Mouse (Mus musculus) layer of hippocampus, postnatal 25 days (tissue): ENCODE measurements around the gene Dscam. TPM values are rescaled to one million over a fixed set of nuclear protein-coding genes. Genes with fewer than 3 reads are reported as not detected.

Experiments used
- DNase-seq, 2 experiments: peaks; one replicate each; pipeline ENCODE4 v3.0.0; 2022; ENCODE audit warnings: mixed read lengths in 2 of 2, low spot score in 1 of 2; ENCODE audit errors: extremely low spot score in 1 of 2
- total RNA-seq, 2 experiments: library from RNA; stranded (reverse); gene quantifications; 2 replicates each; pipeline ENCODE4 v1.2.3; 2021

Gene Dscam
- total RNA-seq: 10 to 100 TPM; 40.2 to 46.1 TPM

DNA sequence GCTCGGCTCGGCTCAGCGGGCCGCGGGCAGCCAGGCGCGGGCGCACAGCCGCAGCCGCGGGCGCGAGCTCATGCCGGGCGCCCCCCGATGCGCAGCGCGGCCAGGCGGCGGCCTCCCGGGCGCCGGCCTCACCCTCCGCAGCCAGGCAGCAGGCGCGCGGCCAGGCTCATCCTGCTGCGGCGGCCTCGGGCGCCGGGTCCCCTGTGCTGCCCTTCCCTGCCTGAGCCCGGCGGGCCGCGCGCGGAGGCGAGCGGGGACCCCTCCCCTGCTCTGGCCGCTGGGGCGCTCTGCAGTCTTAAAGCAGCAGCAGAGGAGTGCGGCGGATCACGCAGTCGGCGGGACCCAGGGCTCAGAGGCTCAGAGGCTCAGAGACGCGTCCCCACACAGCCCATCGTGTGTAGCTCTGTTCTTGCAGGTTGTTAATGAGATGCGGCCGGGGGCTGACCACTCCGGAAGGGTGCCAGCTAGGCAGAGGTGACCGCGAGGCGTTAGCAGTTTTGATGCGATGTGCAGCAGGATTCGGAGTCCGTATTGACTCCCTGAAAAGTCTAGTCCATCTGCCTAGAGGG is at the start of gene Dscam:
Gene Dscam, minus strand, starts transcription at position 240 of the 569 bp plus-strand sequence.
- DNase-seq: peak; percentile 31 to 65

DNA sequence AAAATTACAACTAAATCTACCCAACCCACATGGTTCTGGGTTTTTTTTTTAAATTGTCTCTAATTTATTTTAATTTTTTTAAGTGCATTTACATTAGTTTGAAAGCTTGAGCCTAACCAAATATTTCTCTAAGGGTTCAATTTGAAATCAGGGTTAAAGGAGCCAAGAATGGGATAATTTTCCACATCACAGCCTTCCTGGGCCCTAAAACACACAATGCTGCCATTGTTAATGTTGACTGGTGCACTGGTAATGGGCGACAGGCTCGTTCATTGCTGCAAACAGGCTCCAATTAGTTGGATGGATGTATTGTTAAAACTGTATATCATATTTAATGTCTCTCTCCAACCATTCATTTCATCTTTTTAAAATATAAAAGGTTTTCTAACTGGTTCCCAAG is 48.8 kb upstream of the Dscam start:
- no peak for DNase-seq

DNA sequence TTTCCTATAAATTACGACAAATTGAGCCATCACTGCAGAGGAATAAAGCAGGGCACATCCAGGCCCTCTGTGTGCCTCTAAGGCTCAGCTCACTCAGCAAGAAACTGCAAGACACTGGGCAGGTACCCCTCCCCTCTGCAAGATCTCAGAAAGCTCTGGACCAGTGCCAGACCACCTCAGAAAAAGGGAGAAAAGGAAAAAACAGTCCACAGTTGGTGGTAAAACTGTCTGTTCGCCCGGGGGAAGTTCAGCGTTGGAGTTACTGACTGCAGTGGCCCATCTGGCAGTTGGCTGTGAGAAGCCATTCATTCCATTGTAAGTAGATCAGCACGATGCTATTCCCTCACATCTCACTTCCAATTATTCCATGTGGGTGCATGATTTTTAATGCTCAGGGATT is 39.4 kb upstream of the Dscam start:
- DNase-seq: peak; percentile 27 to 42

DNA sequence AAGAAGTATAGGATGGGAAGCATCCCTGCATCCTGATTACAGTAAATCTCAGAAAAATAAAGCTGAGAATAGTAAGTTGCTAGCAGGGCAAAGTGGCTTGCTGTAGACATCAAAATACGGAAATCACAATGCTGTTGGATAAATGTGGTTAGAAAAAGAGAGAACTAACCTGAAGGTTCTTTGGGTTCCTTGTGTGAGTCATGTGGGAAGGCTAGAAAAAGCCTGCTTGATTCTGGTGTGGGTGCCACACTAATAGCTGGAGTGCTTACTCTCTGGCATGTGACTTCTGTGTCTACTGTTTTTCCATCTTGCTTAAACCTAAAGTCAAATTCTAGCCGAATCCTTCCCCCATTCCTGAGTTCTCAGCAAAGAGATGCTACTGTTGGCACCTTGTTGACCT is 37.7 kb upstream of the Dscam start:
- DNase-seq: no peak

DNA sequence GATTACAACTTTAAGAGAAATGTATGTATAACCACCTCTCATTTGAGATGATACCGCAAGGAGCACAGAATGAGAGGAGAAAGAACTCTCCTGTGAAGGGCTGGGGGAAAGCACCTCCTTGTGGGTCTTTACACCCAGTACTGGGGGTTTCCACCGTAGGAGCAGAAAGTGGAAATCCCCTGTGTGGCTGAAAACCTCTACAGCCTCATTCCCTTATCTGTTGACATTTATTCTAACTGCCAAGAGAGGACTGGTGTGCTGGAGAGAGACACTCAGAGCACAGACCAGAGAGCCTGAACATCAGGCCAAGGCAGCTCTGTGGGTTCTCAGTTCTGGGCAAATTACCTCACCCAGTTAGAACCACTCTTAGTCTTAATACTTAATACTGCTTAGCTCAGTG is 33.5 kb upstream of the Dscam start:
- DNase-seq: no peak

DNA sequence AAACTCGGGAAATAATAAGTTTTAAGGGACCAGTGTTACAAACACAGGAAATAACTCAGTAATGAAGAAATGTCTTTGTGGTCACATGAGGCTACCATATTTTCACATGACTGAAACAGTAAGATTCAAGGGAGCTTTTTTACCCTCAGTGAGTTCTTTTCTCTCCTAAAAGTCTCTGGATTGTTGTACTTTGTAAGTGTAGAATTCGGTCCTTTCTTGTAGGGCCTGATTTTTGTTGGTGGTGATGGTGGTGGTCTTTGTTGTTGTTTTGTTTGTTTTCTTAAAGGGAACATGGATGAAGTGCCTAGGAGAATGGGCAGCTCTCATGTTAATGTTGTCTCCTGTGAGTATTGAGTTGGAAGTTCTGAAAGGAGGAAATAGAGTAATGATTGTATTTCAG is 33.0 kb upstream of the Dscam start:
- no peak for DNase-seq

DNA sequence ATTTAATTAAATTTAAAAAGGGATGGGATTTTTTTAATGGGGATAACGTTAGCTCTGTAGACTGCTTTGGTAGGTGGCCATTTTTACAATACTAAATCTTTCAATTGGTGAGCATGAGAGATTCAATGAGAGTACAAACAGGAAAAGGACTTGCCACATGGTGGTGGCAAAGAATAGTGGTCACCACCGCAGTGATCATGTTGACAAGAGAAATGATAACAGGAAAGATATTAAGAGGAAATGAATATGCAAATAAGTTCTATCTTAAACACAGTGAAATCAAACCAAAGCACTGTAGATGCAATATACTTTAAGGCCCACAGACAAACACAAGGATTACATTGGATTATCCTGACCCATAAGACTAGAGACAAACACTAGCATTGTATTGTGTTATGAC is 24.1 kb upstream of the Dscam start:
- DNase-seq: no peak

DNA sequence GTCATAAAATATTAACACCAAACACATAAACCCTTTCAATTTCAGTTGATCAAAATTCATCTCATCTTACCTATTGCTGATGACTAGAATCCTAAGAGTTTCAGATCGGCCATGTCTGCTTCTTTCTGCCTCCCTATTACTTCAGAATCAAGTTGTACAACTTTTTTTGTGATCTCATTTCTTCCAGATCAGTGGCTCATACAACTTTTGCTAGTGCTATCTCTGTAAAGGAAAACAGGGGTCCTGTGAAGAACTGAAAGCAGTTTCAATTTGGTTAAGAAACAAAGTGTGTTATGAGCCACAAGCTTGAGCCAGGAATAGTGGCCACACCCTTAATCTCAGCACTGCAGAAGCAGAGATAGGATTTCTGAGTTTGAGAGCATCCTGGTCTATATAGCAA is 23.6 kb upstream of the Dscam start:
- no peak for DNase-seq

DNA sequence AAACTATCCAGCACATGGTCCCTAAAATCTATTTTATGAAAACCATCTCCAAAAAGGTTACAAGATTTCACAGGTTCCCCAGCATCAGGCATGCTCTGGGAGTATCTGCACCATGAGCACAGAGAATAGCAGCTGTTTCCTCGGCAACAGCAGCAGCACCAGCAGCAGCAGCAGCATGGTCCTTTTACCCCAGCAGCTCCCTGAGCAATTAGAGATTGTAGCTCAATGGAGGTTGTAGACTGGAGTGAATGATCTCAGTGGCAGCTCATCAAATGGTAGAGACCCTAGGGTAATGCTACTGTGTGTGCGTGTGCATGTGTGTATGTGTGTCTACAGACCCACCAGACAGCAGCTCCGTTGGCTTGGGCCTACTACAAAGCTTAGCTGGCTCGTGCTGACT is 21.7 kb upstream of the Dscam start:
- DNase-seq: no peak

DNA sequence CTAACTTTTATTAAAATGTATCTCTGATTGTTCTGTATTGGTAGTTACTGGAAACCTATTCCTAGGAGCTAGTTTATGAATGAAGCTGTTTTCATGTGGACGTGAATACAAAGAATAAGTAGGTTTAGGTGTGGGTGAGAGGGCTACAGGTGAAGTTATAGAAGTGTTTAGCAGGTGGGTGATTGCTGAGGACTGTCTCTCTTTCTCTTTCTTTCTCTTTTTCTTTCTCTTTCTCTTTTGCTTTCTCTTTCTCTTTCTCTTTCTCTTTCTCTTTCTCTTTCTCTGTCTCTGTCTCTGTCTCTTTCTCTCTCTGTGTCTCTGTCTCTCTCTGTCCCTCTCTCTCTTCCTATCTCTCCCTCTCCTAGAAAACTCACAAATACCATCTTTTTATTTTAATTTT is 20.1 kb upstream of the Dscam start:
- no peak for DNase-seq

DNA sequence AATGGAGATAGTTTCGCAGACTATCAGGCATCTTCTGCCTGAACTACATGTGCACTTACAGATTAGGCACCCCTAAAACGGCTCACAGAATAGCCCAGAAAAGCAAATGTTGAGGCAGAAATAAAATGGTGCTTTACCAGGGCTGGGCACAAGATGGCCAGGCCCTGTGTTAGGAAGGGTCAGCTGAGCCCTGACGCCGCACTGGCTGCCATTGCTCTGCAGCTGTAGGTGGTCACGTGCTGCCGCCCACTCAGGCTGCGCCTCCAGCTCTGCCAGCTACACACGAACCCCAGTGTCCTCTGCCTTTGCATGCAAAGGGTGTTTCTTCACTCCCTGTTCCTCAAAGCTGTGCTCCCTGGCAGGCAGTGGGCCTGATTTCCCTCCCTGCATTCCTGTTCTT is 948 bp upstream of the Dscam start:
- peak; percentile 31 for DNase-seq

DNA sequence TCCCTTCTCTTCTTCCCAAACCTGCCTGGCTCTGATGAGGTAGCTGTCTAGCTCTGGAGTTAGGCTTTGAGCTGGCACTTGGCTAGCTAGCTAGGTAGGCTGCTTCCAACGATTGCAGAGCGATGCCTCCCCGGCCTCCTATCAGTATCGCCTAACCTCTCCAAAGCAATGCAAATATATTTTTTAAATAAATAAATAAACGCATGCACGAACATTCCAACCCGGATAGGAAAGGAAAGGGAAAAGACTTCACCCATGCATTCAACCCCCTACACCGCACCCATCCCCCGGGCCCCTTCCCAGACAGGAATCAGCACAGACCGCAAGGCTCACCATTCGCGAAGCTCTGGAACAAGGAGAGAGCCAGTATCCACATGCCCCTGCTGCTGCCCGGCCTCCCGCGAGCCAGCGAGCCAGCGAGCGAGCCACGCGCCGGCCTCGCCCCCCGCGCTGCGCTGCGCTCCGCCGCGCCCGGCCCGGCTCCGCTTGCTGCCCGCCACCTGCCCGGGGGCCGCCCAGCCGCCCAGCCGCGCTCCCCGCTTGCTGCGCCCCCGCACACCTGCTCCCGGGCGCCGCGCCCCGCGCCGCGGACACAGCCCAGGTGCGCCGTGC is 545 bp downstream of the Dscam start:
- DNase-seq: peak; percentile 35 to 51

DNA sequence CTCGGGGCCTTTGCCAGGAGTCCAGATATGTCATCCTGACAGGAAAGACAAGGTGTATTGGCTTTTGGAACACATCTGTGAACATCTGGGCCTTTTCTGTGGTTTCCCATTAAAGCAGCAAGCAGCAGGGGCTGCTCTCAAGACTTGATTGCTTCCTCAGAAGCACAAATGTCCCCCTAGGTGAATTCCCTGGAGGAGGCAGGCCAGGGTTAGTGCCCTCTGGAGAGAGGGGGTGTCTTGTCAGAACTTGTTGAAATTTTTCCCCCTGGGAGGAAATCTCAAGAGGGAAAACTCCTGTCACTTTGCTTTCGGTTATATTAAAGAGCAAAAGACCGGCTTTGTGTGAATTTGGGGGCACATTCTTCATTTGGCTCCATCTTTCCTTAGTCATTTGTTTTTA is 1.9 kb downstream of the Dscam start:
- DNase-seq: no peak

DNA sequence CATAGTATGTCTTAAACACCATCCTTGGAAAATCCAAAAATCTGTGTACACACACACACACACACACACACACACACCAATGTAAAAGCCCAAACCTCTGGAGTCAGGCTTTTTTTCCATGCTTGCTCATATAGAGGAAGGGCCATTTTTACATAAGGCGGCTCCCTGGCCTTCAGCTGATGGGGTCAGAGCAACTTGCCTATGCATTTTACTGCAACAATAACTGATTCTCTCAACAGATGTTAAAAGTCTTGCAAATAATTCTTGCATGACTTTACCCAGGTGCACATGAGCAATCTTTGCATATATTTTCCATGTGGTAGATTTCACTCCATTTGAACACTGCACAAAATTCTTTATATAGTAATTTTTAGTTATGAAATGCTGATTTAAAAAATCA is 2.5 kb downstream of the Dscam start:
- no peak for DNase-seq

DNA sequence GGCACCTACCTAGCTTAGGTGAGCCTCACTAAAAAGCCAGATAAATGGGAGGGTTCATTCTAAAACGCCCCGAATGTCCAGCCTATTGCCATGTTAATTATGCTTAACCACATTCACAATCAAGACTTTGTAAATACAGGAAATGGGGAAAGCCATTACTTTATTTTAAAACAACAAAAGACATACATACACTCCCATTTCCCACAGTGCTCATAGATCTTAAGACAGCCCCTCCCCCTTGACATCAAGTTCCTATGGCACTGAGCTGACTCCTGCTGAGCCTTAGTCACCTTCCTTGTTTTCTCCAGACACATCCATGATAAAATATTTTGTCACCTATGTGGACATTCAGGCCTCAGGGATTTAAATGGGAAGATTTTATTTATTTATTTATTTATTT is 4.4 kb downstream of the Dscam start:
- DNase-seq: no peak

DNA sequence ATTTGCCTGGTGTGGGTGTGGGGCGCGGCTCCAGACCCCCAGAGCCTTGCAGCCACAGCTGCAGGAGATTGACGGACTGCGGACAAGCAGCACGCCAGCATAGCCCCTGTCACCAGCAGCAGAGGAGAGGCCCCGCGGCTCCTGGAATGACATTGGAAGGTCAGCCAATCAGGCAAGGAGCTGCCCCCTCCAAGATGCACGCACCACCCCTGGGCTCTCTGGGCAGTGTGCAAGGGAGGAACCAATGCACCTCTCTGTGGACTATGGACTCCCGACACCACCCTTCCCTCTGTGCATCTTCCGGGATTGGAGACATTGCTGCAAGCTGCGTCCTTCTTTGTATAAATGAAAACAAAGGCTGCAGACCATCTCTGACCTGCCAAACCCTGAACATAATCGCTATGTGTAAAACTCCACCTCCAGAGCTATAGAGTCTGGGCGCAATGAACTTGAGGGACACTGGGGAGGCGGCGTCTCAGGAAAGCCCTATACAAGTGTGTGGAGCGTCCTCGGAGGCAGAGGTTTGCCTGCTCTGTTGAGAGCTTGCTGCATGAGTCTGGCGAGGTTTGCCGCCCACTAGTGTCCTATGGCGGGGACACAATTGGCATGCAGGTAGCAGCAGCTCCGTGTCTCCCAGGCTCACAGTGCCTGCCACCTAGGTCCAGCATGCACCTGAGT is 5.0 kb downstream of the Dscam start:
- DNase-seq: peak in 1 of 2 experiments; percentile 55

DNA sequence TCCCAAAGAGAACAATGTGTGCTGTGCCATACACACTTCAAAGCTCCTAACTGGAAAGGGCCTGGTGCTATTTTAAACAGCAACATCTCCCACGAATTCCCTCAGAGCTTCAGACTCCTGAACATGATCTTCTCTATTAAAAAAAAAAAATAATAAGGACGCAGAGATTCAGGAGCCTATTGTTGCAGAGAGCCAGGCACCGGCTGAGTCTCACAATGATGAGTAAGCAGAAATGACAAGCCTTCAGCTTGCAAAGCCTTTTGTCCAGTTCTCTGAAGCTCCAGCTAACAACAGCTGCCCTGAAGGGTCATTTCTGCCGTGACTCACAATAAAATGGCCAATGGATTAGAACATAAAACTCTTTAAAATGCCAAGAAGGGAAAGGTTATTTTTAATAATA is 12.3 kb downstream of the Dscam start:
- DNase-seq: no peak

DNA sequence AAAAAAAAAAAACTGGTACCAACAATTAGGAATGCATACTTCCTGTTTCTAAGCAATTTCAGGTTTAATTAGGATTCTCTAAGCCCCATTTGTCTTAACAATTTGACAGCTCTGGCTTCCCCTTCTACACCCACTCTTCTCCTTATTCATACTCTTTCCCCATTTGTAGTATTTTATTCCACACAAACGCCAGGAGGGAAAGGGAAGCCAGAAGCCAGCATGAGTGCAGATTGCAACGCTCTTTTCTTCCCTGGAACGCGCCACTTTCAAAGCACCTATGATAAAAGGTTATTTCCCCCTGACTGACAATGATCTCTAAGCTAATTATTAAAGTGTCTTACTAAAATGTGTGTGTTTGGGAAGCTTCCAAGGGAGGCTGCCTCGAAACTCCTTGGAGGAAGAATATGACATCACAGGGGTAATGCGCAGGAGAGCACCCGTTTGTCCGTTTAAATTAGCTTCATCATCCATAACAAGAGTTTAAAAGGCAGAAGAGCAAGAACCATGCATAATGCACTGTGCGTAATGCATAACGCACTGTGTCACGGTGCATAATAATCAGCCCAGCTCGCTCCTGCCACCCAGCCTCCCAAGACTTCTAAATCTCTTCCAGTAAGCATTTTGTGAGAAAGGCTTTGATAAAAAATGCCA is 25.9 kb downstream of the Dscam start:
- DNase-seq: no peak

DNA sequence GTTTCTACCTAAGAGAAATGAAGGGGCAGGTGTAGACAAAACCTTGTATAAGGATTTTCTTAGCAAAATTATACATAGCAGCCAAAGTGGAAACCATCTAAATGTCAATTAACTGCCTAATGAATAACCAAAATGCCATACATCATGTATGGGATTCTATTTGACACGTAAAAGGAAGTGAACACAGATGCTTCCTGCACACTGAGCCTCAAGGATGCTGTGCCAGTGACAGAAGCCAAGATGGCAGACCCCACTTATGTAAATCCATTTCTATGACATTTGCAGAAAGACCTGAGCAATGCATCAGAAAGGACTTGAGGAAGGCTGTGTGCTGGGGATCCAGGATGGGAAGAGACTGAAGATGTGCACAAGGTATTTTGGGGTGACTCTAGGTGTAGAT is 28.6 kb downstream of the Dscam start:
- DNase-seq: no peak

DNA sequence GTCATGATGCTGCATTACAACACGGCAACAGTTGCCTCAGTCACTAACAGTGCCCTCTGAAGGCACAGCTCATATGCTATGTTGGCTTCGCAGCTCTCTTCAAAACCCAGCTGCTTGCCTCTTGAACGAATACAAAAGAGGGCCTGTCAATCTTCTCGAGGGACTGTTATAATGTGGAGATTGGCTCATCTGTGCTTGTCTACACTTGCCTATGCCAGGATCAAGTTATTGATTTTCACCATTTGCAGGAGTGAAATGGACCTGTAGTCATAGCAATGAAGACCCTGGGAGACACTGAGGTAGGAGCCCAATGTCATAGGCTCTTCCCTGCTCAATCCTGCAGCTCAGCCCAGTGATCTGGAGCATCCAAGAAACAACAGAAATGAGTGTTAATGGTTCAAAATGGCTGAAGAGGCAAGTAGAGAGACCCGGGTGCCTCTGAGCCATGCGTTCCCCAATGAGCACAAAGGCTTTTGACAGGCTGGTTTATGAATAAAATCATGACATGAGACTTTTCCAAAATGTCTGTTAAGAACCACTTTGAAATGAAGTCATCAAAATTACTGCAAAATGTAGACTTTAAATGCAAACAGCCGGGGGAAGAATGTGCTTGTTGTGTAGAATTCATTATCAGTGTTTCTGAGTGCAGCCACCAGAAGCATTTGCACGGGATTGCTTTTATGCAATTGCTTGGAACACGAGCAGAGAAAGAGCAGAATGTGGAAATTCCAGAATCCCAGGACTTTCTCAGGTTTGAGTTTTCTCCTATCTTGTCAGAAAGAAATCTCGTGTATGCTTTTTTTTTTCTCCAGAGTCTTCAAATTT is 35.3 kb downstream of the Dscam start:
- no peak for DNase-seq

DNA sequence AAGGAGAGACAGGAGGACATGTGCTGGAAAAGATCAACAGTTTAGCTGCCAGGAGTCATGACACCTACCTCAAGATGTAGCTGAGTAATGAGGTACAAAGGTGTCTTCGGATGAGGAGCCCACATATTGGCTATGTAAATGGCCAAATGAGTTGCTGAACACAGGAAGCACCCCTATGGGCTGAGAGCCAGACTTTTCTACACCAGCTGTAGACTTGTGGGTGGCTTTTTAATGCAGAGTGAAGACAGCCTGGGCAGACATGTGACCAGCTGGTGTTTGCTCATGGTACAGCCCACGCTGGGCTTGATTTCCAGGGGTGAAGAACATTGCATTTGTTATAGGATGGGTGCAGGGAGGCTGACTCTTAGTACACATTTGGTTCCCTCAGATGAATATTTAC is 43.3 kb downstream of the Dscam start:
- peak; percentile 50 to 67 for DNase-seq
